Mouse (Mus musculus) cerebellum, adult 2 months (tissue): ENCODE results near the gene Lrp1. TPM values are rescaled to one million over a fixed set of nuclear protein-coding genes. Genes with fewer than 3 reads are reported as not detected.
A peak's percentile ranks its signal among the peaks of the same experiment; 100 is the strongest.

ENCODE experiments used
- DNase-seq, 2 experiments: peaks; one replicate each; pipeline ENCODE4 v3.0.0; 2021
- H3K27ac ChIP-seq: fragments of 200-500 bp; 2 replicates; pipeline ENCODE4 v1.5.1; 2012; ENCODE audit warnings: low read length, control low read depth, inconsistent platforms; ENCODE audit not compliant: insufficient read depth
- H3K27me3 ChIP-seq: fragments of 200-500 bp; 2 replicates; pipeline ENCODE4 v1.6.1; 2012; ENCODE audit warnings: inconsistent platforms, mild to moderate bottlenecking, low read length, moderate library complexity; ENCODE audit not compliant: control insufficient read depth, insufficient read depth
- H3K4me1 ChIP-seq: fragments of 200-500 bp; 2 replicates; pipeline ENCODE4 v1.6.1; 2011; ENCODE audit warnings: low read length; ENCODE audit not compliant: control insufficient read depth, insufficient read depth
- H3K4me3 ChIP-seq: fragments of 200-500 bp; replicated peaks from 2 replicates; pipeline ENCODE3; 2011; ENCODE audit warnings: mild to moderate bottlenecking, low read depth, low read length, control low read depth; ENCODE audit not compliant: insufficient read depth
- CTCF ChIP-seq: fragments of 200-500 bp; IDR thresholded peaks from 2 replicates; pipeline ENCODE4 v1.5.1; 2011; ENCODE audit warnings: low read depth, mild to moderate bottlenecking, control low read depth, low read length, moderate library complexity, borderline replicate concordance; ENCODE audit not compliant: insufficient read depth
- POLR2A ChIP-seq: fragments of 200-500 bp; IDR thresholded peaks from 2 replicates; pipeline ENCODE4 v1.6.1; 2011; ENCODE audit warnings: low read length, control low read depth, borderline replicate concordance; ENCODE audit not compliant: insufficient read depth
- WGBS: fragments of 180-500 bp; shearing (Covaris S2); methylation state at CpG from one replicate; pipeline ENCODE4 v1.1.7; 2018; 5-methylcytosine and 5-hydroxymethylcytosine counted together
- polyA plus RNA-seq: library from polyadenylated mRNA; depleted of rRNA; stranded (reverse); fragments of >200 nt; gene quantifications from 2 replicates; pipeline ENCODE4 v1.2.3, GENCODE M21; 2012

Gene Lrp1
- polyA plus RNA-seq, 1 experiment: 366 TPM

- H3K4me1 ChIP-seq: peaks cover 3% of the 10 kb centered on the region; the same call in 1 of the 2 replicates
- WGBS: 25% methylated on average over 37 of the region's 37 CpGs
- peak within 1 kb of the TSS; percentile 5; the same call in 1 of the 2 replicates for H3K27ac ChIP-seq
- peak; percentile 50 to 52 for DNase-seq
- H3K27me3 ChIP-seq: no peaks in the 10 kb centered on the region
- H3K4me3 ChIP-seq: peak within 1 kb of the TSS; percentile 51
- no peak for TF ChIP-seq POLR2A
Measured at GRCm38 (mm10) chr10:127642772-127643552, 22.0 kb upstream of the Lrp1 start, which contains the start of gene Stat6. Stat6 (plus strand) TSS chr10:127642986.

DNA sequence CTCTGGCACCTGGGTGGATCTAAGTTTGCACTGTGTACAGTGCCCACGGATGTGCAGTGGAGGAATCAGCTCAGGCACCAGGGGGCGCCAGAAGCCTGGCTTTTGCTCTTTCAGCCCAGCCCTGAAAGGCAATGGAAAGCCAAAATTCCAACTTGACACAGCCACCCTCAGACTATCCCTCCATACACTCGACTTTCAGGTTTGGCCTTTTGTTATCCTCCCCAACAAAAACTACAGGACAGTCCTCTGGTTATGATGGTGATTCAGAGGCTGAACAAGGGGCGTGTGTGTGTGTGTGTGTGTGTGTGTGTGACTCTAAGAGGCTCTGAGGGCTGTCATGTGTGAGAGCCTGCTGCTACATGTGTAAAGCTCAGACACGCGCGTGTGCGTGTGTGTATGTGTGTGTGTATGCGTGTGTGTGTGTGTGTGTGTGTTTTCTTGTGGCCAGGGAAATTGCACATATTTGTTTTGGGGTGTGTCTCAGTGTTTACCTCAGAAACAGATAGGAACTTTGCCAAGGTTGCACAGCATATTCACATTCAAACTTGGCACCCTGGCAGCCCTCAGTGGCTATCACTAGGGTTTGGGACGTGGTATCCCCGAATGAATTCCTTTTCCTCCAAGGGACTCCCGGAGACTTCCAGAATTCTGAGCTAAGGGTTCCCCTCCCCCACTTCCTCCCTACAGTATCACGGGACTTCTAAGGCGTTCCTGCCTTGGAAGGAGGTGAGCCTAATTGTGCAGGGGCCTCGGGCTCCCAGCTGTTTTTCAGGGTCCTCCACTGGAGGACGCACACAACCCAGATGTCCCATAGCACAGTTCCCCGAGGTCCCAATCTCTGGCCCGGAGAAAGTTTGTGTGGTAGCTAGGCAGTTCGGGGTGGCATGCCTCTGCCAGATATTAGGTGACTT, 21.2 kb upstream of the Lrp1 start:
- Histone ChIP-seq H3K4me1 (peaks cover 3% of the 10 kb centered on the region; the same call in 1 of the 2 replicates), H3K4me3 (peak overlapping the region; percentile 43), H3K27me3 (no peaks in the 10 kb centered on the region), H3K27ac (0 out of 2 replicates have a peak overlapping the region, but pooled peaks have one; percentile 5)
- TF ChIP-seq CTCF: peak; percentile 99
- no peak for TF ChIP-seq POLR2A
- WGBS: 7% methylated on average over 19 of the region's 19 CpGs
- peak; percentile 84 to 90 for DNase-seq

DNA sequence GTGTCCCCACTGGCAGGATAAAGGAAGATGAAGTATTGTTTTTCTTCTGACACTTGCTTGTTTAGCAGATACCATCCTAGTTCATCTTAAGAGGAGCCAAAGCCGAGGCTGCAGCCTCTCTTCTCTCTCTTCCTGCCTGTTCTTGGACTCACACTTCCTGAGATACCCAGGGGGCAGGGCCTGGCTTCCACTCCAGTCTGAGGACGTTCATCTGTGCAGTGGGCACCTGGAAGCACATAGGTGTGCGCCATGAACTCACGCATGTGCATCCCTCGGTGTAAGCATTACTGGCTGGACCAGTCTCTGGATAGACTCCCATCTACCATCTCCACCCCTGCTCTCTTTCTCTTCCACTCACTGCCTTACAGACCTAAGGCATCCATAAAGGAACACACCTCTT, 19.5 kb upstream of the Lrp1 start:
- H3K27ac ChIP-seq: no peak overlapping the region
- TF ChIP-seq CTCF (no peak), POLR2A (no peak)
- peaks cover 3% of the 10 kb centered on the region; the same call in 1 of the 2 replicates for H3K4me1 ChIP-seq
- no peaks in the 10 kb centered on the region for H3K27me3 ChIP-seq
- H3K4me3 ChIP-seq: no peak overlapping the region
- DNase-seq: no peak
- 72% methylated on average over 5 of the region's 5 CpGs for WGBS

DNA sequence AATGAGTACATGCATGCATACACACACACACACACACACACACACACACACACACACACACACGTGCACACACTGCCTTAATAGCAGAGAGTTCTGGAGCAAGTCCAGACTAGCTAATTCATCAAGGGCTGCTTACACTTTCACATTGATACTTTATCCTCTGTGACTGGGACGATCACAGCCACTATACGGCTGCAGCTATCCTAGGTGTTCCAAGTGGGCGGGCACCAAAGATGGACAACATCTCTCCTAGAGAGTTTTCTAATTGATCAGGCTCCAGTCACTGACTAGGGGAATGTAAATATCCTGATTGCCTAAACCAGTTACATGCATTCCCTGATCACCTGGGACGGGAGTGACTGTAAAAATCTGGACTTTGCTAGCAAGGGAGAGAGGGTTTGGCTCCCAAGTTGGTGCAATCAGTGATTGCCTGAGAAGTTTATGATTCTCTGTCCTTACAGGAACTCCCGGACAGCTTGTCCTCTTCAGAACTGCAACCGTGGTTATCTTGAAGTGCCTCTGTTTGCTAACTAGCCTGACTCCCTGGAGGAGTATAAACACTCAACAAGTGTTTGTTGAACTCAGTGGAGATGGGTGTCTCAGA, 11.8 kb upstream of the Lrp1 start:
- TF ChIP-seq CTCF: no peak
- TF ChIP-seq POLR2A: no peak
- H3K27ac ChIP-seq: no peak overlapping the region
- no peaks in the 10 kb centered on the region for H3K27me3 ChIP-seq
- no peak overlapping the region for H3K4me3 ChIP-seq
- WGBS: 75% methylated on average over 7 of the region's 7 CpGs
- no peaks in the 10 kb centered on the region for H3K4me1 ChIP-seq
- no peak for DNase-seq

- TF ChIP-seq CTCF (no peak), POLR2A (no peak)
- no peak for DNase-seq
- H3K27ac ChIP-seq: no peak overlapping the region
- no peak overlapping the region for H3K4me3 ChIP-seq
- no peaks in the 10 kb centered on the region for H3K27me3 ChIP-seq
- H3K4me1 ChIP-seq: no peaks in the 10 kb centered on the region
- WGBS: 85% methylated on average over 10 of the region's 10 CpGs
Measured at GRCm38 (mm10) chr10:127631261-127632214, 10.6 kb upstream of the Lrp1 start.

DNA sequence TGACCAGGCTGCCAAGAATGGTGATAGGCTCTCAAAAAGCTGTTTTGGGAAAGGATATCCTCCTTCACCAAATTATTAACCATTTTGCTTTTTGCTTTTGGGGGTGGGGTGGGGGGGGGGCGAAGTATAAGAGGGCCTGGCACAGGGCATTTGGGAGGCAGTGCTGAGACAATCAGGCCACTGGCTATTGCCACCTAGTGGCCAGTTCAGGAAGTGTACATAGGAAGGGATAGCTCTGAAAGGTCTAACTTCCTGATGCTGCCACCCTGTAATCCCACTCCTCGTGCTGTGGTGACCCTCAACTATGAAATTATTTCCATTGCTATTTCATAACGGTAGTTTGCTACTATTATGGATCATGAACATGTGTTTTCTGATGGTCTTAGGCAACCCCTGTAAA, 5.5 kb upstream of the Lrp1 start:
- Histone ChIP-seq H3K27ac (no peak overlapping the region), H3K4me3 (no peak overlapping the region), H3K4me1 (no peaks in the 10 kb centered on the region), H3K27me3 (no peaks in the 10 kb centered on the region)
- TF ChIP-seq CTCF (peak; percentile 74), POLR2A (no peak)
- 88% methylated on average over 3 of the region's 3 CpGs for WGBS
- DNase-seq: peak; percentile 59 to 65
